Mouse (Mus musculus): ENCODE data around the gene Spock1. TPM values are rescaled to one million over a fixed set of nuclear protein-coding genes. Genes with fewer than 3 reads are reported as not detected.

The Spock1 gene
- polyA plus RNA-seq, 1 experiment = 89.1 TPM

DNA sequence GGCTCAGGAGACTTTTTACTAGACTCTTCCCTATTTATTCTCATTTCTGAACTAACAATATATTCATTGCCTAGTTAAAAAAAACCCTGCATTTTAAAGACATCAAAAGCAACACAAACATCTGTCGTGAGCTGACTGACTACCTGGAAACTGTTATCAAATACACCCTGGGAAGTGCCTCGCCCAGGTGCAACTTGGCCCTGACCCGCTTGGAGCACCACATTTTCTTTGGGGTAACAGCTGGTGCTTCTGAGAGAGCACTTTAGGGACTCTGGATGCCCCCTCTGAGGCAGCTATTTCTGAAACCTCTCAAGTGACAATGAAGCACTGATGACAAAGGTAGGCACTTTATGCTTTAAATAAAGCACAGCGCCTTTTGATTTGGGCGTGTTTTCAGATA lies 236.8 kb downstream of the Spock1 start:
- DNase-seq (ENCODE audit: extremely low spot score in 1 of 2, low spot score in 1 of 2) = no peak

DNA sequence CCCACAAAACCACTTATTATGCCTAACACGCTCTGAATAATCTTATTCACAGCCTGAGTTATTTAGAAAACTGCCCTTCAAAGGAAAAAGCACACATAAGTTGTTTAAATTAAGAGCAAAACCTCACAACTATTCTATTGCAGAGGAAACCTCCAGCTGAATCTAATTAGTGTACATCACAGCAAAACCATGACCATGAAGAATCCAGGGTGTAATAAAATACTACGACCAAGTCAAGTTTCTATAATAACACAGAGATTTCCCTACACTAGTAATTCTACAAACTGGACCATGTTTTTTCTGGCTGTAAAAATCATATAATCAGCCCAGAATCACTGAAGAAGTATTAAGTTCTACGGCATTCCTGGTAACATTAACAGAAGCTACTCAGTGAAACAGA lies 240.5 kb downstream of the Spock1 start:
- no peak for DNase-seq (ENCODE audit: extremely low spot score in 1 of 2, low spot score in 1 of 2)

GRCm38 (mm10) chr13:57666173-57666842 lies 241.8 kb downstream of the Spock1 start:
- peak; percentile 17 to 45 for DNase-seq (ENCODE audit: extremely low spot score in 1 of 2, low spot score in 1 of 2)

DNA sequence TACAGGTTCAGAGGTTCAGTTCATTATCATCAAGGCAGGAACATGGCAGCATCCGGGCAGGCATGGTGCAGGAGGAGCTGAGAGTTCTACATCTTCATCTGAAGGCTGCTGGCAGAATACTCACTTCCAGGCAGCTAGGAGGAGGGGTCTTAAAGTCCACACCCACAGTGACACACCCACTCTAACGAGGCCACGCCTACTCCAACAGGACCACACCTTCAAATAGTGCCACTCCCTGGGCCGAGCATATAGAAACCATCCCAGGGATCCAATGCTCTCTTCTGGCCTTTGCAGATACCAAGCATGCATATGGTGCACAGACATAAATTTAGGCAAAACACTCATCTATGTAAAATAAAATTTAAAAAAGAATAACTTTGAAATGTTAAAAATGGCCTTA lies 245.6 kb downstream of the Spock1 start:
- no peak for DNase-seq (ENCODE audit: extremely low spot score in 1 of 2, low spot score in 1 of 2)

- no peak for DNase-seq (ENCODE audit: extremely low spot score in 1 of 2, low spot score in 1 of 2)
These were observed 247.6 kb downstream of the Spock1 start for GRCm38 (mm10) chr13:57660523-57660922.

DNA sequence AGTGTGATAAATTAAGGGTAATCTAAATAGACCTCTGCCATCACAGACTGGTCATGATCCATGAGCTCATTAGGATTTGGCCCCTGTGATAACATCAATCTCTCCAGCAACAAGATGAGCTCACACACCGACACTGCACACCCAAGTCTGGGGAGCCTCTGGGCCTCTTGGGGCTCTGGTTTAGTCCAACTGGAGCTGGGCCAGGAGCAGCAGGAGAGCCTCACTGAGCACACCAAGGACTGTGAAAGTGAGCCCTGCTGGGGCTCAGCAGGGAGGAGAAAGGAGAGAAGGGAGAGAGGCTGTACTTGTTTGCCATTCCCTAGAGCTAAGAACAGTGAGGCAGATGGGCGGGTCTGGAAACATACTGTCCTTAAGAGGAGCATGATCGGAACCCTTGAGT lies 248.3 kb downstream of the Spock1 start:
- no peak for DNase-seq (ENCODE audit: extremely low spot score in 1 of 2, low spot score in 1 of 2)

- DNase-seq (ENCODE audit: extremely low spot score in 1 of 2, low spot score in 1 of 2) = no peak
These were observed 251.5 kb downstream of the Spock1 start for GRCm38 (mm10) chr13:57656606-57657005.

- no peak for DNase-seq (ENCODE audit: extremely low spot score in 1 of 2, low spot score in 1 of 2)
These were observed 253.8 kb downstream of the Spock1 start for GRCm38 (mm10) chr13:57654362-57654761.

DNA sequence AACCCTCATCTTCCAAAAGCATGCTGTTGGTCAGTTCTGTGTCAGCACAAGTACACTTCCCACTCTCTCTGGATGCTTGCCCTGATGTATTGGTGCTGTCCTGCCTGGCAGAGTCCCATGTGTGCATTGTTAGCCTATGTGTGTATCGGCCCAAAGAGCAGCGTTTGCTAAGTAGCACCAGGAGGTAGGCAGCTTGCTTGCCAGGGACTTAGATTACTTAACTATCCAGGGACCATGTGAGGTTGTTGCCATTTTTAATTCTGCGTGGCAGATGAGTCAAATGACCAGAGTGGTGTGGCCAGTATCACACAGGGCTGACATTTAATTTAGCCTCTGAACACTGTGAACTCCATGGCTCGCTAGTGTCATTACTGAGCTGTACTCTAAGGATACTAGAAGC lies 256.9 kb downstream of the Spock1 start:
- no peak for DNase-seq (ENCODE audit: extremely low spot score in 1 of 2, low spot score in 1 of 2)

DNA sequence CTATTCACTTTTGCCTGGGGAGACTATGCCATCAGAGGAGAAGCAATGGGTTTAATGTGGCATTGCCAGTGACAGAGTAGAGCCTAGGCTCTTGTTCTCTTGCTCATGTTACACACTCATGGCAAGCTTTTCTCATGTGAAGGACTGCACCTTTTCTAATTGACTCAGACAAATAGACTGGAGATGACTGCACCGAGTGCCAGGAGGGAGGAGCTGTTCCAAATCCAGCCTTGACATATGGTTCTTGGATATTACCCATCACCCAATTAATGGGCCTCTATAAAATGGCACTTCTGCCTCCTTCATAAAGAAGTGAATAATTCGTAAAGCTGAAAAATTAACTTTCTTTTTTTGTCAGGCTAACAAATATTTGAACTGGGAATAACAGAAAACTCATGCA lies 259.3 kb downstream of the Spock1 start:
- no peak for DNase-seq (ENCODE audit: extremely low spot score in 1 of 2, low spot score in 1 of 2)

DNA sequence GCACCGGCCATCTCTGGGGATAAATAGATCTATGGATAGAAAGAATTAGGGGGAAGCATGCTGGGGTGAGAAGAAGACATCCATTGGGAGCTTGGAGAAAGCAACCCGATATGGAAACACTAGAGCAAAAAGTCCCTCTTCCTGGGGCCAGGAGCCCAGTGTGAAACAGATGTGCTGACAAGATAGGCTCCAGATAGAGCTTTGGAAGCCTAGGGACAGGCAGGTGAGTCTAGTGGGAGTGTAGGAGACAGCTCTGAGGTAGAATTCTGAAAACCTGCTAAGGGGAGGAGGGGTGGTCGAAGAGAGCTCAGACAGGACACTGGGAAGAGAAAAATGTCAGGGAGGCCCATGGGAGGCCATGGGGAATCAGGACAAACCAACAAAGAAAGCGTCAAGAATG lies 260.7 kb downstream of the Spock1 start:
- no peak for DNase-seq (ENCODE audit: extremely low spot score in 1 of 2, low spot score in 1 of 2)

DNA sequence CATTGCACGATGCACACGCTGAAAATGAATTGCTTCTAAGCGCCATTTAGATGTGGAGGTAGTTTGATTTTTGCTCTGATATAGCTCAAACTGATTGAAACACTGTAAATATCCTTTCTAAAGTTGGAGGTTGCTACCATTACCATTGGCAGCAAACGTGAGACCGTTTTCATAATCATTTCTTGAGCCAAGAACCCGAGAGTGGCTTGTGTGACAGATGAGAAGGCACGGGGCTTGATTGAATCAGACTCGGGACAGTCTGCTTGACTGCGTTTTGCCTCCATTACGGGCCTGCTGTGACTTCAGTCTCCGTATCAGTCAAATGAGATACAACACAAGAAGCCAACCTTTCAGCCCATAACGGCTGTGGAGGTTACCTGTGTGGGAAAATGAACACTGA lies 265.1 kb downstream of the Spock1 start:
- no peak for DNase-seq (ENCODE audit: extremely low spot score in 1 of 2, low spot score in 1 of 2)

- no peak for DNase-seq (ENCODE audit: extremely low spot score in 1 of 2, low spot score in 1 of 2)
These were observed 266.5 kb downstream of the Spock1 start for GRCm38 (mm10) chr13:57641649-57642048.

- no peak for DNase-seq (ENCODE audit: extremely low spot score in 1 of 2, low spot score in 1 of 2)
These were observed 267.2 kb downstream of the Spock1 start for GRCm38 (mm10) chr13:57640968-57641367.

DNA sequence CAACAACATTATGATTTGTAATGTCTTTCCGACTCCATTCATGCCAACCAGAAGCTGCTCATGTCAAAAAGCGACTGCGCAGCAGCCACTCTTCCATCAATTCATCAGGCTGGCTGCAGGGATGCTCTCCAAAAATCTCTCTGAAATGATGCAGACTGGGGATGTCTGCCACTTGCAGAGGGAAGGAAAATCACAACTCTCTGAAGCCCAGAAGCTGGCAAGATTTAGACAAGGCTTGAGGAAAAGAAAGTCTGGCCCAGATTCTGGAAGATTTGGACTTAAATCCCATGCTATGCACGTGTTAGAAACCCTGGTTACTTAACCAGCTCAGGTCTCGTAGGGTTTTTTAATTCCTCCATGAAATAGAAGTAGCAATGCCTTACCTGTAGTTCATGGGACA lies 269.3 kb downstream of the Spock1 start:
- DNase-seq (ENCODE audit: extremely low spot score in 1 of 2, low spot score in 1 of 2) = peak; percentile 54 to 71

DNA sequence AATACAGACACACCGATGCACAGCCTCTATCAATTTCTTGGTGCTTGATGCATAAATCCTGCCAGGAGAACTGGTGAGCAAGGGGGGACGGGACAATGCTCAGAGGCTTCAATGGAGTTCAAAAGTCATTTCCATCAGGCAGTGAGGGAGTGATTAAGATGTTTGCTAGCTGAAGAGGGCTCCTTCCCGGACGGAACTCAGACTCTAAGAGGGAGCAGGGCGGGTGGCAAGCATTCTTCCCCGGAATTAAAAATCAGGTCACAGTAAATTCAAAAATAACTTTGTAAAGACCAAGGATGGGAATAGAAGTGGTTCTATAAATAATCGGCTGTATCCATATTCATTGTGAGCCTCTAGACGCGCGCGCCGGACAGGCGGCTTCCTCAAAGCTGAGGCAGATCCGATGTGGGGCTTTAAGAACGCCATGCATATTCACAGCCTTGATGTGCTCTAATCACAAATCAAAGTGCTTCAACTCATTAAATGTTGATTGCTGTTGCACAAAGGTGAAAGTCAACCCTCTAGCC lies 270.5 kb downstream of the Spock1 start:
- peak in 1 of 2 experiments; percentile 54 for DNase-seq (ENCODE audit: extremely low spot score in 1 of 2, low spot score in 1 of 2)

DNA sequence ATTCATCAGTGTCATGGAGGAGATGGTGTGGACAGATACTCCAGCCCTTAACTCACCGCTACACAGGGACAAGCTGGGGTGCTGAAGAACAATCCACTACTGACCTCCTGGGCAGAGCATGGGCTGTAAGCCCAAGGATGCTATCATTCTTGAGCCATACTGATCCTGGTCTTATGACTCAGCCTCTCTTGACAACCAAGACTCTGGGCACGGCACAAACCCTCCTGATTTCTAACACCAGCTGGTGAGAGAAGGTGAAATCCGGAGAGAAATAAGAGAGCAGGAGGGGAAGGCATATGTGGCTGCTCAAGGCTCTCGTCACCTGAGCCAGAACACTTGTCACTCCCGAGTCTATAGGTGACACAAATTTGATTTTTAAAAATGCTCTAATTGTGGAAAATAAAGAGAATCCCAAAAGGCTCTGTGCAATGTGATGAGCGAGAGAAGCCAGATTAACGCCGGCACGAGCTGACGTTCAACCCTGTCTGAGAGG lies 271.0 kb downstream of the Spock1 start:
- DNase-seq (ENCODE audit: extremely low spot score in 1 of 2, low spot score in 1 of 2) = peak in 1 of 2 experiments; percentile 38

DNA sequence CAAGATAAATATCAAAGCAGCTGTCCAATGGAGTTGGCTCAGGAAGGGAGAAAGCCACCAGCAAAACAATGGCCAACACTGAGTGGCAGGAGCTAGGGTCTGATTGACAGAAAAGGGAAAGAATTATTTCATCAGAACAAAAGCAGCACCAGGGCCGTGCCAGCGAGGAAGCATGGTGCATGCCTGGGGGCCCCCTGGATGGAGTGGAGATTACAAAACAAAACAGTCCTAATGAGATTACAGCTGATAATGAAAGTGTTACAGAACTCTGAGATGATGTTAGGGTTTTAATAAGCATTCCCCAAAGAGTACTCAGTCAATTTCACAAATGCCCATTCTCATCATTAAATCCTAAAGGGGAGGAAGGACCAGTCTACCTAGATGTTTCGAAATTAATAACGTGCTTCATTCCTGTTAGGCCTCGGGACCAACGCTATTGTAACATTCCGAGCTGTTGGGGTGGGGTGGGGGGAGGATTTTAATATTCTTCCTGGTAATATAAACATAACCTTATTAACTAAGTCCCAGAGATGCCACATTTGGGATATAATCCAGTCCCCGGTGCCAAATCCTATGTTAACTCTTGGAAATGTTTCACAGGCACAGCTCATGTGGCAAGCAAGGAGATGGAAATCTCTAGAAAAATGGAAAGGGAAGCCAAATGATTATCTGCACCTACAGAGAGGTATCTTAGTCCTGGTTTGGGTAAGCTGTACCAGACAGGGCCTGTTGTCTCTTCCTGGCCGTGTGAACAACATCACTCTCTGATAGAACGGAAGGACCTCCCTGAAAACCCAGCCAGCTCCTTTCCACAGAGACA lies 271.7 kb downstream of the Spock1 start:
- DNase-seq (ENCODE audit: extremely low spot score in 1 of 2, low spot score in 1 of 2) = no peak

DNA sequence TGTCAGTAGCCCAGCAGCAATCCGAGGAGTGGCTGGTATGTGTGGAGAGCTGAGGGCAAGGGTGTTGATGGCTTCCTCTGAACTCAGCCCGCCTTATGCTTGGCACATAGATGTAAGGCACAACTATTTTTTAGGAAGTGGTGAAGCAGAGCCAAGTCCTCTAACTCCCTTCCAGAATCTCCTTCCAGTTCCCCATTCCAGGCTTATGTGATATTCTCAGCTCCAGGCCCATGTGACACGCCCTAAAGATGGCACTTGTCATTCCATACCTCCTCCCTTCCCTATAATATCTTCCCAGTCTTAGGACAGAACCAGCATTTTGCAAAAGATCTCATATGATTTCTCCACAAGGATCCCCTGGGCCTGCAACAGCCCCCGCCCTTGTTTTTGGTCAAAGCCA lies 277.6 kb downstream of the Spock1 start:
- peak in 1 of 2 experiments; percentile 31 for DNase-seq (ENCODE audit: extremely low spot score in 1 of 2, low spot score in 1 of 2)

GRCm38 (mm10) chr13:57628218-57628617 lies 279.9 kb downstream of the Spock1 start:
- no peak for DNase-seq (ENCODE audit: extremely low spot score in 1 of 2, low spot score in 1 of 2)

DNA sequence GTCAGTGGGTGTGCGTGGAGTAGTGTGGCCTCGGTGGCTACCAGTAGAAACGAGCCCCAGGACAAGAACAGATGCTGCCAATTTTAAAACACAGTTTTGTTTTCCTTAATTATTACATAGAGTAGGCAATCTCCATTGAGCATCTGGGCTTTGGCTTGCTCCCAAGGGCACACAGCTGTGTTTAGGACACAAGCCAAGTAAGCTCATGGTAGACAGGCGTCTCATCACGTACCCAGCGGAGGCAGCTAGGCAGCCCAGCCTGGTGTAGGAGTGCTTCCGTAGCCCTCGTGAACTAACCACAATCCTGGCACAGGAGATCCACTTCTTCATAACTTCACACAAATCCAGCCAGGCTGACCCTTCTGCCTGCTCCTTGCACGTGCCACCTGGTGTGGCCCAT lies 281.7 kb downstream of the Spock1 start:
- DNase-seq (ENCODE audit: extremely low spot score in 1 of 2, low spot score in 1 of 2) = peak in 1 of 2 experiments; percentile 46
